Mouse (Mus musculus): Measurements from ENCODE around the gene Tnfrsf25.
A peak's percentile ranks its signal among the peaks of the same experiment; 100 is the strongest.

- TF ChIP-seq TCF12 (IDR thresholded peaks at IDR 0.05; ENCODE audit: insufficient read depth, poor library complexity, severe bottlenecking) (peak; percentile 21), POLR2A (IDR thresholded peaks at IDR 0.05; ENCODE audit: insufficient read length, low read depth) (peak; percentile 17), POLR2AphosphoS2 (IDR thresholded peaks at IDR 0.05; ENCODE audit: insufficient read length, low read depth) (peak; percentile 62), SRF (IDR thresholded peaks at IDR 0.05; ENCODE audit: control insufficient read depth, insufficient read length, low read depth) (no peak), USF1 (IDR thresholded peaks at IDR 0.05; ENCODE audit: low read depth) (no peak), MYOD1 (IDR thresholded peaks at IDR 0.05; ENCODE audit: control insufficient read depth in 1 of 3, insufficient read length in 2 of 3, low read depth in 2 of 3) (no peak)
Observed at GRCm38 (mm10) chr4:152087211-152088081, 28.3 kb upstream of the Tnfrsf25 start.

All from myocyte (in vitro differentiated cells).